In genomic region chr4:67224533-67224932, GRCm38 (mm10) we compare ENCODE assay signal across 23 mouse cellular contexts.
A peak's percentile ranks its signal among the peaks of the same experiment; 100 is the strongest.
DNase-seq lines count a peak whose midpoint lies in the region; ATAC-seq lines count a peak whose summit lies in the region.
"Had no signal": no experiment of that assay in that cellular context is flagged by ENCODE, and none has a peak within 500 bp of the region (broad histone marks: within the 10 kb centered on the region; RNA-seq: fewer than 3 reads in every experiment).

No protein-coding gene starts in this region.

- no peaks in the 10 kb centered on the region for H3K27me3 ChIP-seq in forebrain, embryonic 15.5 days
- H3K27me3 ChIP-seq: CH12.LX; embryonic facial prominence, embryonic 13.5 days; embryonic facial prominence, embryonic 15.5 days; forebrain, embryonic 13.5 days; Patski had no signal

- H3K4me2 ChIP-seq in forebrain, embryonic 15.5 days (replicated peaks): no peak overlapping the region
- H3K4me2 ChIP-seq: embryonic facial prominence, embryonic 13.5 days; embryonic facial prominence, embryonic 15.5 days; forebrain, embryonic 13.5 days had no signal

- no peaks in the 10 kb centered on the region for H3K9me3 ChIP-seq in forebrain, embryonic 15.5 days
- H3K9me3 ChIP-seq: embryonic facial prominence, embryonic 13.5 days; embryonic facial prominence, embryonic 15.5 days; forebrain, embryonic 13.5 days; G1E had no signal

- ATAC-seq in common myeloid progenitor, adult 5-6 weeks (replicated peaks; ENCODE audit: low read depth, poor library complexity, severe bottlenecking): peak; percentile 82
- peak; percentile 66; the same call in 1 of the 2 replicates for ATAC-seq in megakaryocyte progenitor cell, adult 5-6 weeks (replicated peaks; ENCODE audit: poor library complexity)
- ATAC-seq in forebrain, embryonic 15.5 days (replicated peaks): no peak
- ATAC-seq: activated CD4-positive, CD25-positive, alpha-beta regulatory T cell, adult 4 months; CD4-positive, CD25-positive, alpha-beta regulatory T cell, adult 4 months; forebrain, embryonic 13.5 days; forebrain, embryonic 16.5 days; Patski had no signal

- no peak overlapping the region for H3K27ac ChIP-seq in forebrain, embryonic 15.5 days (replicated peaks)
- H3K27ac ChIP-seq: embryonic facial prominence, embryonic 13.5 days; embryonic facial prominence, embryonic 15.5 days; forebrain, embryonic 13.5 days had no signal

- peak; percentile 12 for DNase-seq in 416B (ENCODE audit: low read depth)
- DNase-seq in left cerebral cortex, postnatal 36 days (ENCODE audit: low spot score in 2 of 2): no peak
- DNase-seq: adrenal gland, adult 8-10 months; adrenal gland, postnatal 14 days; adrenal gland, postnatal 36 days; cerebellum, adult 11-12 months; cerebellum, adult 2 months; cerebellum, adult 9-10 months; cerebellum, postnatal 10 days; cerebellum, postnatal 25 days; embryo, embryonic 11 days had no signal

- intact Hi-C loops in left cerebral cortex, postnatal 36 days (cut with DNase I): no loop called here

- no peak overlapping the region for H3K4me3 ChIP-seq in forebrain, embryonic 15.5 days
- H3K4me3 ChIP-seq: embryonic facial prominence, embryonic 13.5 days; embryonic facial prominence, embryonic 15.5 days; forebrain, embryonic 13.5 days had no signal

- no peaks in the 10 kb centered on the region for H3K4me1 ChIP-seq in forebrain, embryonic 15.5 days
- H3K4me1 ChIP-seq: embryonic facial prominence, embryonic 13.5 days; embryonic facial prominence, embryonic 15.5 days; forebrain, embryonic 13.5 days had no signal

- H3K9ac ChIP-seq in forebrain, embryonic 15.5 days (replicated peaks): no peak overlapping the region
- H3K9ac ChIP-seq: embryonic facial prominence, embryonic 13.5 days; embryonic facial prominence, embryonic 15.5 days; forebrain, embryonic 13.5 days had no signal

- H3K36me3 ChIP-seq in forebrain, embryonic 15.5 days: no peaks in the 10 kb centered on the region
- H3K36me3 ChIP-seq: embryonic facial prominence, embryonic 13.5 days; embryonic facial prominence, embryonic 15.5 days; G1E had no signal
